Mouse (Mus musculus): ENCODE results near the gene Gm49340. TPM values are rescaled to one million over a fixed set of nuclear protein-coding genes. Genes with fewer than 3 reads are reported as not detected.
"Not testable (repeated sequence)": the region's sequence is repeated elsewhere in the genome, so short reads cannot be mapped to it uniquely, and the experiment has no call there.

Gm49340 gene
- not detected for total RNA-seq (2021)
- long read RNA-seq, experiment 1: 0 reads
- long read RNA-seq, experiment 2: 0 reads

DNA sequence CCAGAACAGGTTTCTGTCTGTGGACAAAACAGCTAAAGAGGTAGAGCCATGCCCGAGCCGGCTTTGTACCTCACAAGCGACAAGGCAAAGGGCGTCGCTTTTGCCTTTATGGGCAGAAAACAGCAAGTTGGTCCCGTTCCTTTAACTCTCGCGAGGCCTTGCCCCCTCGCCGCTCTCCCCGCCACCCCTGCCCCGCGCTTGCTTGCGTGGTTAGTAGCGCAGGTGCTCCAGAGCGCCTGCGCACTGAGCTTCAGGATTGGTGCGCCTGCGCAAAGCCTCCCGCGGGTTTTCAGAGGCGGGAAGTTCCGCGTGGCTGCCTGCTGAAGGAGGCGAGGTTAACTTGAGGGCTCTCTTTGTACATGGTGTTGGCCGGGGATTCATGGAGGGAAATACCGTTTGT lies at the start of gene Gm49340, which contains the start of the genes Aspa and Spata22:
Gene Gm49340, plus strand, starts transcription at position 300 of the 400 bp plus-strand sequence.
Gene Aspa, minus strand, starts transcription at position 155 of the 400 bp plus-strand sequence.
Gene Spata22, plus strand, starts transcription at position 300 of the 400 bp plus-strand sequence.
- no peak for DNase-seq (ENCODE audit: low spot score)

DNA sequence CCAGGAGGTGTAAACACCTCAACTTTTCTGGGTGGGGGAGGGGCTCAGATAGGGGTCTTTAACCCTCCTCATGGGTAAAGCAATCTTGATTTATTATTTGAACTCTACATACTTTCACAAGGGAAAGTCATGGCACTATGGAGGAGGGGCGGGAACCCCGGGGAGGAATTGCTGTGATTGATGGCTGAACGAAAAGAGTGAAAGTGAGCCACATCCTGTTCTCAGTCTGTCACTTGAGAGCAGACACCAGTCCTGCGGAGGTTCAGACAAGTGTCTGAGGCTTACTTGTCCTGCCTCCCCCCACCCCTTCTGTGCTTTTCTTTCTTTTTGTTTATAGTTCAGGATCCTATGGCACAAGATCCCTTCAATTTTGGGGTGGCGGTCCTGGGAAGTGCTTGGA lies 48.8 kb upstream of the Gm49340 start:
- DNase-seq (ENCODE audit: low spot score): no peak

- peak; percentile 30 for DNase-seq (ENCODE audit: low spot score)
Observed at GRCm38 (mm10) chr11:73281528-73282027, 48.0 kb upstream of the Gm49340 start.

DNA sequence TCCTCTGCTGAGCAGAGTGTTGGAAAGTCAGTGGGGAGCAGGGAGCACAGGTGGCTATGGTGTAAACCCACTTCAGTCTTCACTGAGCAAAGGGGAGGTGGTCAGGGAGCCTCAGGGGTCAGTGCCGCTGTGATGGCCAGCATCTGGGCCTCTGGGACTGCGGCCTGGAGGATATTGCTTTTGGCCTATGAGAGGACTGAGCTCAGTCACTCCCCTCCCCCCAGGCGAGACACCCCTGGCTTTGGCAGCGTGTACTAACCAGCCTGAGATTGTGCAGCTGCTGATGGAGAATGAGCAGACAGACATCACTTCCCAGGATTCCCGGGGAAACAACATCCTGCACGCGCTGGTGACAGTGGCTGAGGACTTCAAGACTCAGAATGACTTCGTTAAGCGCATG lies 46.2 kb upstream of the Gm49340 start:
- no peak for DNase-seq (ENCODE audit: low spot score)

- DNase-seq (ENCODE audit: low spot score): no peak
Observed at GRCm38 (mm10) chr11:73283926-73284325, 45.6 kb upstream of the Gm49340 start.

DNA sequence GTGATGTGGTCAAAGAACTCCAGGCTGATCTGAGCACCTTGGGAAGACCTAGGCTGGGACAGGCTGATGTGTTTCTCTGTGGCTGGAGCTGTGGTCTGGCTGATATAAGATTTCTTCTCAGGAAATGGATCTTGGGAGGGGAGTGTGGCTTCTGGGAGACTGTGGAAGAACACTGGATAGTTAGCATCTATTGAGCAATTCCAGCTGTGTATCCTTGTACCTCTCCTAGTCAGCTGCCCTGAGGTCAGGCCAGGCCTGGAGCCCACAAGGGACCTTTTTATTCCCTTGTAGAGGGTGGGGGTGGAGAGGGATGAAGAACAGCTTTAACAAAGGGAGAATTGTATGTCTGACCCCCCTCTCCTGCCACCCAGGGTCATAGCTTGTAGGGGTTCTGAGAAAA lies 45.2 kb upstream of the Gm49340 start:
- peak; percentile 10 for DNase-seq (ENCODE audit: low spot score)

- DNase-seq (ENCODE audit: low spot score): no peak
Observed at GRCm38 (mm10) chr11:73289621-73290020, 39.9 kb upstream of the Gm49340 start.

- no peak for DNase-seq (ENCODE audit: low spot score)
Observed at GRCm38 (mm10) chr11:73303123-73303522, 26.4 kb upstream of the Gm49340 start.

GRCm38 (mm10) chr11:73315961-73316360 lies 13.6 kb upstream of the Gm49340 start:
- no peak for DNase-seq (ENCODE audit: low spot score)

DNA sequence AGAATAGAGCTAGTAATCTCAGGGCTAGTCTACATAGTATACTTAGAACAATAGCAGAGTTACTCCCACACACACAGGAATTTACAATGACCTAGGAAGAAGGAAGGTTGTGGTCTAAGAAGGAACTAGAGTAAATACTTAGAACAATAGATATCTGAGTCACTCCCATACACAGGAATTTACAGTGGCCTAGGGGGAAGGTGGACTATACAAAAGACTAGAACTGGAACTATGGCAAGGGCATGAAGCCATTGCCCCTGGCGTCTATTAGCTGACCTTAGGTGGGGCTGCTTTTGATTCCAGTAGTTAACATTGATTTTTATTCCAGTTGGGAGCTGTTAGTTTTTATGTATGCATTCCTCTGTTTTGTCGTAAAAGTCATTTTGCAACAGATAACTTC lies 11.0 kb upstream of the Gm49340 start:
- not testable (repeated sequence) for DNase-seq (ENCODE audit: low spot score)

GRCm38 (mm10) chr11:73321064-73321463 lies 8.5 kb upstream of the Gm49340 start:
- DNase-seq (ENCODE audit: low spot score): not testable (repeated sequence)

DNA sequence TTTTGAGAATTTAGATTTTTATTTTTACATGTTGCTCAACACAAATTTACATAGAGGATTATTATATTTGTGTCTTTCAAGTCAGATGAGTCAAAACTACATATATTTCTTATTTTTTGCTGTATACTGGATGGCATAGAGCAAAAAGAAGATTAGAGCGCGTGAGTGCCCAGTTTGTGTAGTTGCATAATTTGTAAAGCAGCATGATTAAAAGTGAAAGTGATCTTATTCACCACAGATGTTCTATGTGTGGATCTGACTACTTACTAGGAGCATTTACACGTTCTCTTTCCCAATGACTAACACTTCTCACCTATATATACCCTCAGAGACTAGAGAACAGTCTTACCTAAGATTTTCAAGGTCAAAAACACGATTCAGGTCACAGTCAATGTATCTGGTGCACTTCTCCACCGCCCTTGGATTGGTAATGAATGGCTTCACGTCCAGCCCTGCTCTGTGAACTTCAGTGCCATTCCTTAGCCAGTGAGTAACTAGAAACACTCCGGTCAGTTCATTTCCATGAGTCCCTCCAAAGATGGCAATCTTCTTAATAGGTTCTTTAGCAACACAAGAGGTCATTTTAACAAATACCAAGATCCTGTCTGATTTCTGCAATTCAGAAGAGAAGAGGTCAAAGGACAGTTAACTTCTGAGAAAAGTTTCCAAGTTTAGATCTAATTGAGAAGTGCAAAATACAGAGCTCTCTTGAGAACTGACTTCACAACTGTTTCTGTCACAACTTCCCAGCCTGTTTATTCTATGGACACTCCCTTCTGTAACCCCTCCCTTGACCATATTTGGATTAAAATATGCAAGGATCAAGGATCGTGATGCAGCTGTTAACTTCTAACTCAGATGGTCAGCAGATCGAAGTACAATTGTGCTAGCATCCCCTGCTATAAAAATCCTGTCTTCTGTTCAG lies 5.4 kb upstream of the Gm49340 start:
- no peak for DNase-seq (ENCODE audit: low spot score)

DNA sequence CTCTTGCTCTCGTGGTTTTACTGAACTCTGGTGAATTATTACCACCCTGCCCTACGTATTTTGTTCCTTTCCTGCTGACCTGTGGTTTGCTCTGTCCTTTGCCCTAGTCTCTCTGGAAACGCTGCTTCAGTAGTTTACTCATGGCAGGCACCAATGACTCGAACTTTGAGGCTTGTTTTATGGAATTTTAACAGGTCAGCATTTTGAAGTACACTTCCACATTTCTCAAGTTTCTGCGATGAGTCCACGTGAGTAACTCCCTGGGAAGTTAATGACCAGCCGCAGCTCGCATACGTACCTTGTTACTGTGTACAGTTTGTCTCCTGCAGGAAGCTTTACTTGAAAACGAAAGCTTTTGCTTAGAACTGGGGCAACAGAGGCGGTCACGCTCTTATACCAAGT lies 3.1 kb upstream of the Gm49340 start:
- peak; percentile 4 for DNase-seq (ENCODE audit: low spot score)

- no peak for DNase-seq (ENCODE audit: low spot score)
Observed at GRCm38 (mm10) chr11:73327361-73327760, 2.2 kb upstream of the Gm49340 start.

DNA sequence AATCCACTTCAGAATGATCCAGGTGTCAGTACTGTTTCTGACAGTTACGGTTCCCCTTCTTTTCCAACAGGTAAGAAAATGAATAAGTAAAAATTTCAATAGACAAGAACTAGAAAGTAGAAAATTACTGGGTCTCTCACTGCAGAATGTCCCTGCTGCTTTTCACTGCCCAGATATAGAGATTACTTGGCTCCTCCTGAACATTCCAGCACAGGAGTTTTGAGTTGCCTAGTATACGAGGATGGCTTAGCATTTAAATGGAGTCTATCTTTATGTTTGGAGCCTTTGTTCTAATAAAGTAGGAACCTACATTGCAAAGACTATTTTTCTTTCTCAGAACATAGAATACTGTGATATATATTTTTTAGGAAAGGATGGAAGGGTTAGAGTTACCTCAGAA lies 3.8 kb downstream of the Gm49340 start:
- DNase-seq (ENCODE audit: low spot score): no peak

DNA sequence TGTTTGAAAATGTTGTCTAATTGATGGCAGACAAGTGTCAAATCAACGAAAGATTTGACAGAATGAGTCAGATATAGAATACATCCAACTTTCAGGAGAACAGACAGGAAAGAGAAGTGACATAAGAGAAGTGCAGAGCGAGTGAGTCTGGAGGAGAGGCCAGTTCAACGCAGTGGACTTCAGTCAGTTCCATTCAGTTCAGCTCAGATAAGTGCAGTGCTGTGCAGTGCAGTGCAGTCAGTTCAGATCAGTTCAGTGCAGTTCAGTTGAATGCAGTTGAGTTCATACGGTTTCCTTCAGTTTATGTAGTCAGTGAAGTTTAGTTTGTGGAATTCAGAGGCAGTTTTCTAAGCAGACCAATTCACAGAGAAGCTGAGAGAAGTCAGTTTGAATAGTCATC lies 7.4 kb downstream of the Gm49340 start:
- DNase-seq (ENCODE audit: low spot score): no peak

DNA sequence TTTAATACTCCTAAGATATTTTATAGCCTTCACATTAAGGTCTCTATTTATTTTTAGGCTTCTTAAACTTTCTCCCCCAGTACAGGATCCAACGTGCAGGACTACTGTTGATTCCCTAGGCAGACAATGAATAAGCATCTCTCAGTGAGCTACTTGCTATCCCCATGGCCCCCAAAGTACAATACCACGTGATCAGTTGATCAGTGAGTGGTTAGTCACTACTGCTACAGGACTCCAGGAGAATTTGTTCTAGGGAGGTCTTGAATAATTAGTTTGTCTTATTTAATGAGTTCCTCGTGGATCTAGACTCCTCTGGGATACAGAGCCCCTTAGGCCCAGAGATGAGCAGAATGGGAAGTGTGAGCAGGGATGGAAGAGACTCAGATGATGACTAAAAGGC lies 20.9 kb downstream of the Gm49340 start, which contains the start of gene Olfr20:
Gene Olfr20, plus strand, starts transcription at position 301 of the 400 bp plus-strand sequence.
- no peak for DNase-seq (ENCODE audit: low spot score)

- no peak for DNase-seq (ENCODE audit: low spot score)
Observed at GRCm38 (mm10) chr11:73370946-73371345, 41.4 kb downstream of the Gm49340 start, which contains the start of gene Olfr376. TSS of gene Olfr376 (plus strand) at chr11:73371246.

- DNase-seq (ENCODE audit: low spot score): no peak
Observed at GRCm38 (mm10) chr11:73395374-73395773, 65.8 kb downstream of the Gm49340 start.

DNA sequence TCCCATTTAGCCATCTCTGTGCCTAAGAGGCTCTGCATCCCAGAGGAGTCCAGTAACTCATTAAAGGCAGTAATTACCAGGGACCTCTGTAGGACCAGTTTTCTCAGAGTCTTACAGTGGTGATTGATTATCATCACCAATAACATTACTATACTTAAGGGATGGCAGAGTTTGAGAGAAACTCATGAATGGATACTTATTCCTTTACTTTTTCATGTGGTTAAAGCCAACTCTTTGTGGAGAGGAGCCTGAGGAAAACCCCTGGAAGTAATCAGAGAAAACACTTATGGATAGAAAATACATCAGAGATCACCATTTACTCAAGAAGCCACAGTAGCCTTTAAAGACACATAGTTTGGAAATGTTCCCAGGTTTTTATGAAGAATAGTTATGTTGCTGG lies 70.0 kb downstream of the Gm49340 start, which contains the start of gene Olfr1:
Gene Olfr1, minus strand, starts transcription at position 101 of the 400 bp plus-strand sequence.
- DNase-seq (ENCODE audit: low spot score): no peak

All from gastrocnemius, adult 18-20 months (tissue).